Mouse (Mus musculus): ENCODE results near the gene 4930556J24Rik. TPM values are rescaled to one million over a fixed set of nuclear protein-coding genes. Genes with fewer than 3 reads are reported as not detected.

The 4930556J24Rik gene
- total and polyA plus RNA-seq, 3 experiments = 0.31 to 0.47 TPM; not detected in 1

DNA sequence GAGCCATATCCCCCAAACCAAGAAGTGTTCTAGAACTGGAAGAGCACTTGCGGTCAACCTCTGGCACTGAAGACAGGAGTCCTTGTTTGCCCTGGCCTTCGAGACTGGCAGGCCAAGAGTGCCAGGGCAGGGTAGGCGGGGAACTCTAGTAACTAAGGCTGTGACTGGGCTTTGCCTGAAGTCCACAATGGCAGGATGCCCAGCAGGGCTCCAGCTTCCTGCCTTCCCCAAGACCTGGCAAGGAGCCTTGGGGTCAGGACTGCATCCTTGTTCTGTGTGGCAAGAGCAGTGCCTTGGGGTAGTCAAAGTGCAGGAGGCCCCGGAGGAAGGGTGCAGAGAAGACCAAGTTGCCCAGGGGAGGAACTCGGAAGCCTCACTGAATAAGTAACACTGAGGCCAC lies 73.5 kb downstream of the 4930556J24Rik start:
- Histone ChIP-seq H3K27ac (ENCODE audit: control insufficient read depth, low read depth, low read length) (no peak overlapping the region), H3K36me3 (ENCODE audit: control insufficient read depth in 1 of 2, insufficient read depth in 2 of 2, low read length in 2 of 2) (no peaks in the 10 kb centered on the region), H3K4me3 (ENCODE audit: control insufficient read depth in 1 of 2, insufficient read depth in 1 of 2, low read depth in 2 of 2, low read length in 2 of 2) (no peak overlapping the region), H3K4me1 (ENCODE audit: control insufficient read depth in 1 of 2, insufficient read depth in 2 of 2, low read length in 2 of 2) (no peaks in the 10 kb centered on the region), H3K9me3 (replicated peaks; ENCODE audit: insufficient read depth, low read length) (no peaks in the 10 kb centered on the region), H3K27me3 (ENCODE audit: control insufficient read depth in 1 of 2, insufficient read depth in 2 of 2, low read length in 2 of 2) (no peaks in the 10 kb centered on the region), H3K9ac (ENCODE audit: control insufficient read depth, low read depth, low read length, poor library complexity, severe bottlenecking) (no peak overlapping the region), H3K79me2 (ENCODE audit: control insufficient read depth, insufficient read depth, low read length, poor library complexity) (no peaks in the 10 kb centered on the region)
- DNase-seq (ENCODE audit: low read depth, low spot score) = no peak
- TF ChIP-seq USF2 (IDR thresholded peaks at IDR 0.05; ENCODE audit: borderline replicate concordance in 1 of 2, insufficient read depth in 1 of 2, low read depth in 1 of 2, low read length in 2 of 2) (no peak), SMC3 (IDR thresholded peaks at IDR 0.05; ENCODE audit: low read depth, low read length) (no peak), TCF12 (IDR thresholded peaks at IDR 0.05; ENCODE audit: low read depth, low read length) (no peak), POLR2AphosphoS5 (IDR thresholded peaks at IDR 0.05; ENCODE audit: borderline replicate concordance, low read depth, low read length) (no peak)

DNA sequence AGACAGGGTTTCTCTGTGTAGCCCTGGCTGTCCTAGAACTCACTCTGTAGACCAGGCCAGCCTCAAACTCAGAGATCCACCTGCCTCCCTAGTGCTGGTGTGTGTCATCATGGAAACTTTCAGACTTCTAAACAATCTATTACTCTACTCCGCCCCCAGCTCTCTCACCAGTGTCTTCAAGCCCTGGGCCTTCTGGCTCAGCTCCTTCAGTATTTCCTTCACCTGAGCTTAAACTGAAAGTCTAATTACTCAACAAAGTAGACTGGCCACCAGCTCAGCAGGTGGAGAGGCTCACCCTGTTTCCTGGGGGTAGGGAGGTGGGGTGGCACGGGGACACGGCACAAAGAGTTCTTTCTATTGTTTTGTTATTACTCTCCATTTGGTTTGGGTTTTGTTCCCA lies 74.1 kb downstream of the 4930556J24Rik start:
- no peaks in the 10 kb centered on the region for H3K36me3 ChIP-seq (ENCODE audit: control insufficient read depth in 1 of 2, insufficient read depth in 2 of 2, low read length in 2 of 2)
- no peaks in the 10 kb centered on the region for H3K4me1 ChIP-seq (ENCODE audit: control insufficient read depth in 1 of 2, insufficient read depth in 2 of 2, low read length in 2 of 2)
- H3K9me3 ChIP-seq (replicated peaks; ENCODE audit: insufficient read depth, low read length) = no peaks in the 10 kb centered on the region
- H3K27me3 ChIP-seq (ENCODE audit: control insufficient read depth in 1 of 2, insufficient read depth in 2 of 2, low read length in 2 of 2) = no peaks in the 10 kb centered on the region
- DNase-seq (ENCODE audit: low read depth, low spot score) = no peak
- no peak overlapping the region for H3K27ac ChIP-seq (ENCODE audit: control insufficient read depth, low read depth, low read length)
- H3K4me3 ChIP-seq (ENCODE audit: control insufficient read depth in 1 of 2, insufficient read depth in 1 of 2, low read depth in 2 of 2, low read length in 2 of 2) = no peak overlapping the region
- no peaks in the 10 kb centered on the region for H3K79me2 ChIP-seq (ENCODE audit: control insufficient read depth, insufficient read depth, low read length, poor library complexity)
- TF ChIP-seq ZMIZ1 (IDR thresholded peaks at IDR 0.05; ENCODE audit: low read depth, low read length) (no peak), SMC3 (IDR thresholded peaks at IDR 0.05; ENCODE audit: low read depth, low read length) (no peak), MYB (IDR thresholded peaks at IDR 0.05; ENCODE audit: low read depth, low read length) (no peak), POLR2AphosphoS5 (IDR thresholded peaks at IDR 0.05; ENCODE audit: borderline replicate concordance, low read depth, low read length) (no peak), MYC (IDR thresholded peaks at IDR 0.05; ENCODE audit: low read depth, low read length) (no peak), TCF12 (IDR thresholded peaks at IDR 0.05; ENCODE audit: low read depth, low read length) (no peak), EP300 (IDR thresholded peaks at IDR 0.05; ENCODE audit: low read depth in 1 of 2, low read length in 2 of 2) (no peak), TAL1 (IDR thresholded peaks at IDR 0.05; ENCODE audit: low read length) (no peak), MEF2A (IDR thresholded peaks at IDR 0.05; ENCODE audit: extremely low read depth, insufficient replicate concordance, low read depth, low read length, poor library complexity, severe bottlenecking) (no peak), POLR2AphosphoS2 (IDR thresholded peaks at IDR 0.05; ENCODE audit: low read length) (no peak), USF1 (IDR thresholded peaks at IDR 0.05; ENCODE audit: low read depth, low read length) (no peak), CHD2 (IDR thresholded peaks at IDR 0.05; ENCODE audit: low read length) (no peak), TBP (IDR thresholded peaks at IDR 0.05; ENCODE audit: low read depth, low read length) (no peak), RAD21 (IDR thresholded peaks at IDR 0.05; ENCODE audit: low read depth, low read length) (no peak)
- H3K9ac ChIP-seq (ENCODE audit: control insufficient read depth, low read depth, low read length, poor library complexity, severe bottlenecking) = no peak overlapping the region

All from MEL (cell line).